Comparison of ENCODE assay signal across 20 mouse cellular contexts in the genomic region with DNA sequence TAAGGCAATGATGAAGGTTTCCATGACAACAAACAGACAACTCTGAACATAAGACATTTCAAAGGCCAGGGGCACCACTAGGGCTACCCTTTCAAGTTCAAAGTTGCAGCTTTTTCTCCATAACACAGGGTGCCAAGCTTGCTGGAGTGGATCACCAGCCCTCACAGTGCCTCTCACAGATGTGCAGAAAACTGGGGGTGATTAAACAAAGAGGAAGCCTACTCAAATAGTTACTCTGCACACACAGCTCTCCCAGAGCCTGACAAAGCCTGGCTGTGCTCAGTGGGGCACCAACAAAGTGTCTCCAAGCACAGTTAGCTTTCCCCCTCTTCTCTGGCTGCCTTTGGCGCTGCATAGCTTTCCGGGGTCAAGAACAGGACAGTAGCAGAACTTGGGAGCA. TPM values are rescaled to one million over a fixed set of nuclear protein-coding genes. Genes with fewer than 3 reads are reported as not detected.
A peak's percentile ranks its signal among the peaks of the same experiment; 100 is the strongest.
DNase-seq lines count a peak whose midpoint lies in the region; ATAC-seq and TF ChIP-seq lines count a peak whose summit lies in the region.
"Had no signal": no experiment of that assay in that cellular context is flagged by ENCODE, and none has a peak within 500 bp of the region (broad histone marks: within the 10 kb centered on the region; RNA-seq: fewer than 3 reads in every experiment).

No protein-coding gene starts in this region.

- DNase-seq in heart, adult 9 months (ENCODE audit: low spot score in 2 of 2) = no peak
- DNase-seq in lung, embryonic 14.5 days = peak; percentile 31
- DNase-seq in lung, postnatal 36 days = no peak
- DNase-seq in thymus, postnatal 0 days (ENCODE audit: low spot score) = peak; percentile 39
- no peak for DNase-seq in thymus, postnatal 25 days
- no peak for DNase-seq in limb, embryonic 10.5 days (ENCODE audit: low spot score)
- DNase-seq: cerebellum, adult 9-10 months; gastrocnemius, postnatal 25 days; heart, postnatal 14 days; liver; lung, postnatal 14 days; right cerebral cortex, adult 18-20 months had no signal

- peak overlapping the region; percentile 39; the same call in 1 of the 2 replicates for H3K9ac ChIP-seq in heart, embryonic 11.5 days (ENCODE audit: low read depth, low read length)
- H3K9ac ChIP-seq in lung, embryonic 14.5 days = no peak overlapping the region
- H3K9ac ChIP-seq: embryonic facial prominence, embryonic 13.5 days; forebrain, embryonic 15.5 days; hindbrain, embryonic 15.5 days; intestine, embryonic 15.5 days; neural tube, embryonic 12.5 days had no signal

- no peak for ATAC-seq in heart, embryonic 11.5 days (replicated peaks; ENCODE audit: insufficient number of reproducible peaks, low FRiP score, low TSS enrichment)
- ATAC-seq in lung, embryonic 14.5 days (ENCODE audit: insufficient read depth) = peak; percentile 28; the same call in 1 of the 2 replicates
- ATAC-seq in megakaryocyte progenitor cell, adult 5-6 weeks (replicated peaks; ENCODE audit: poor library complexity) = no peak
- ATAC-seq: forebrain, embryonic 15.5 days; intestine, embryonic 15.5 days had no signal

- peaks cover 5% of the 10 kb centered on the region; the same call in 1 of the 2 replicates for H3K4me1 ChIP-seq in heart, embryonic 11.5 days (ENCODE audit: control insufficient read depth, insufficient read depth, low read length)
- H3K4me1 ChIP-seq in lung, embryonic 14.5 days (ENCODE audit: insufficient read depth) = no peaks in the 10 kb centered on the region
- H3K4me1 ChIP-seq in limb, embryonic 10.5 days = no peaks in the 10 kb centered on the region
- H3K4me1 ChIP-seq: embryonic facial prominence, embryonic 13.5 days; forebrain, embryonic 15.5 days; hindbrain, embryonic 15.5 days; intestine, embryonic 15.5 days had no signal

- no peak overlapping the region for H3K4me2 ChIP-seq in heart, embryonic 11.5 days
- H3K4me2 ChIP-seq in lung, embryonic 14.5 days = no peak overlapping the region
- H3K4me2 ChIP-seq: embryonic facial prominence, embryonic 13.5 days; forebrain, embryonic 15.5 days; hindbrain, embryonic 15.5 days; intestine, embryonic 15.5 days; neural tube, embryonic 12.5 days had no signal

- H3K4me3 ChIP-seq in heart, embryonic 11.5 days (ENCODE audit: low read depth, low read length) = no peak overlapping the region
- no peak overlapping the region for H3K4me3 ChIP-seq in lung, embryonic 14.5 days (ENCODE audit: low read depth, low read length)
- H3K4me3 ChIP-seq in limb, embryonic 10.5 days = no peak overlapping the region
- H3K4me3 ChIP-seq: embryonic facial prominence, embryonic 13.5 days; forebrain, embryonic 15.5 days; hindbrain, embryonic 15.5 days; intestine, embryonic 15.5 days; neural tube, embryonic 12.5 days had no signal

- WGBS in heart, embryonic 11.5 days (ENCODE audit: insufficient replicate concordance) = 51% methylated on average over 2 of the region's 2 CpGs
- 25% methylated on average over 2 of the region's 2 CpGs for whole genome bisulfite sequencing in lung, embryonic 14.5 days
- 53% methylated on average over 2 of the region's 2 CpGs for WGBS in limb, embryonic 10.5 days

- TF ChIP-seq CTCF in lung, embryonic 14.5 days (IDR thresholded peaks at IDR 0.05; ENCODE audit: low read depth) = no peak

- H3K36me3 ChIP-seq in heart, embryonic 11.5 days (ENCODE audit: control insufficient read depth, insufficient read depth, low read length) = no peaks in the 10 kb centered on the region; the same call in 1 of the 2 replicates
- no peaks in the 10 kb centered on the region for H3K36me3 ChIP-seq in lung, embryonic 14.5 days (ENCODE audit: insufficient read depth)
- H3K36me3 ChIP-seq in limb, embryonic 10.5 days = no peaks in the 10 kb centered on the region; the same call in 1 of the 2 replicates
- H3K36me3 ChIP-seq: embryonic facial prominence, embryonic 13.5 days; hindbrain, embryonic 15.5 days; intestine, embryonic 15.5 days had no signal

- H3K27me3 ChIP-seq in heart, embryonic 11.5 days (ENCODE audit: control insufficient read depth, insufficient read depth, low read length) = no peaks in the 10 kb centered on the region
- no peaks in the 10 kb centered on the region for H3K27me3 ChIP-seq in lung, embryonic 14.5 days (ENCODE audit: insufficient read depth, low read length)
- no peaks in the 10 kb centered on the region for H3K27me3 ChIP-seq in limb, embryonic 10.5 days (ENCODE audit: low read depth, poor library complexity, severe bottlenecking)
- H3K27me3 ChIP-seq: embryonic facial prominence, embryonic 13.5 days; forebrain, embryonic 15.5 days; hindbrain, embryonic 15.5 days; intestine, embryonic 15.5 days; neural tube, embryonic 12.5 days had no signal

- H3K27ac ChIP-seq in heart, embryonic 11.5 days (ENCODE audit: low read depth, low read length) = 0 out of 2 replicates have a peak overlapping the region, but pooled peaks have one; percentile 1
- H3K27ac ChIP-seq in lung, embryonic 14.5 days (ENCODE audit: low read depth) = peak overlapping the region; percentile 28; the same call in 1 of the 2 replicates
- no peak overlapping the region for H3K27ac ChIP-seq in limb, embryonic 10.5 days
- H3K27ac ChIP-seq: embryonic facial prominence, embryonic 13.5 days; forebrain, embryonic 15.5 days; hindbrain, embryonic 15.5 days; intestine, embryonic 15.5 days; neural tube, embryonic 12.5 days had no signal

- H3K9me3 ChIP-seq in heart, embryonic 11.5 days (replicated peaks; ENCODE audit: control insufficient read depth, low read length) = no peaks in the 10 kb centered on the region
- H3K9me3 ChIP-seq in lung, embryonic 14.5 days (ENCODE audit: low read depth, low read length) = no peaks in the 10 kb centered on the region
- no peaks in the 10 kb centered on the region for H3K9me3 ChIP-seq in limb, embryonic 10.5 days (replicated peaks)
- H3K9me3 ChIP-seq: embryonic facial prominence, embryonic 13.5 days; forebrain, embryonic 15.5 days; hindbrain, embryonic 15.5 days; intestine, embryonic 15.5 days; neural tube, embryonic 12.5 days had no signal

RNA-seq across cellular contexts. Expression of gene Pomc, which starts 35.2 kb away (rescaled TPM):
- polyA plus RNA-seq in heart, embryonic 11.5 days (2014; fragmentation: Nextera tagmentation; extraction: Ambion mirVana) = 2.6 and 2.9 TPM in 2 replicates
- 1.6 and 2.5 TPM in 2 replicates for polyA plus RNA-seq in lung, embryonic 14.5 days (2014; fragmentation: Nextera tagmentation; extraction: Ambion mirVana)
- 8.4 and 9.1 TPM in 2 replicates for polyA plus RNA-seq in thymus, postnatal 0 days (2015; fragmentation: Nextera tagmentation; extraction: Ambion mirVana)
- polyA plus RNA-seq in limb, embryonic 10.5 days (2016; fragmentation: Nextera tagmentation; extraction: Ambion mirVana) = 4.0 and 4.5 TPM in 2 replicates
- total RNA-seq in megakaryocyte progenitor cell, adult 5-6 weeks (2015) = 0.83 and 1.2 TPM in 2 replicates
- total RNA-seq in megakaryocyte progenitor cell, adult 5-6 weeks (2017) = 0.44 and 2.2 TPM in 2 replicates
- total RNA-seq: common myeloid progenitor, adult 5-6 weeks had no signal

RNA-seq across cellular contexts. Expression of gene Efr3b, which starts 48.8 kb away (rescaled TPM):
- 6.4 and 10.5 TPM in 2 replicates for polyA plus RNA-seq in heart, embryonic 11.5 days (2014; fragmentation: Nextera tagmentation; extraction: Ambion mirVana)
- polyA plus RNA-seq in lung, embryonic 14.5 days (2014; fragmentation: Nextera tagmentation; extraction: Ambion mirVana) = 4.1 and 4.6 TPM in 2 replicates
- 0.65 and 0.77 TPM in 2 replicates for polyA plus RNA-seq in thymus, postnatal 0 days (2015; fragmentation: Nextera tagmentation; extraction: Ambion mirVana)
- polyA plus RNA-seq in limb, embryonic 10.5 days (2016; fragmentation: Nextera tagmentation; extraction: Ambion mirVana) = 4.8 and 8.4 TPM in 2 replicates
- 0.24 and 0.30 TPM in 2 replicates for total RNA-seq in megakaryocyte progenitor cell, adult 5-6 weeks (2015)
- total RNA-seq in megakaryocyte progenitor cell, adult 5-6 weeks (2017) = 0.41 and 1.9 TPM in 2 replicates

Comparison
In these comparisons a context has a peak if more than half of its experiments do, and no peak if none do; other contexts are left out.
1. DNase-seq: peak in lung, embryonic 14.5 days (single experiment) and thymus, postnatal 0 days (single experiment); none in heart, adult 9 months (0 of 2), lung, postnatal 36 days (single experiment), thymus, postnatal 25 days (single experiment) and limb, embryonic 10.5 days (single experiment).